Mouse (Mus musculus) kidney, adult 2 months (tissue): ENCODE results near the gene Rab37. TPM values are rescaled to one million over a fixed set of nuclear protein-coding genes. Genes with fewer than 3 reads are reported as not detected.

Experiments used
- DNase-seq: peaks from one replicate; pipeline ENCODE4 v3.0.0; 2021
- H3K27ac ChIP-seq: fragments of 200-500 bp; 2 replicates; pipeline ENCODE4 v1.5.1; 2012; ENCODE audit warnings: low read depth, low read length, control low read depth, inconsistent platforms; ENCODE audit not compliant: insufficient read depth
- H3K27me3 ChIP-seq: fragments of 200-500 bp; replicated peaks from 2 replicates; pipeline ENCODE4 v1.6.1; 2012; ENCODE audit warnings: mild to moderate bottlenecking, moderate library complexity, low read length, inconsistent platforms; ENCODE audit not compliant: control insufficient read depth, insufficient read depth
- H3K36me3 ChIP-seq: fragments of 200-500 bp; 2 replicates; pipeline ENCODE4 v1.6.1; 2012; ENCODE audit warnings: mild to moderate bottlenecking, moderate library complexity, low read length, inconsistent platforms; ENCODE audit not compliant: control insufficient read depth, insufficient read depth
- H3K4me1 ChIP-seq: fragments of 200-500 bp; 2 replicates; pipeline ENCODE4 v1.6.1; 2011; ENCODE audit warnings: low read length; ENCODE audit not compliant: control insufficient read depth, insufficient read depth
- H3K4me3 ChIP-seq: fragments of 200-500 bp; 2 replicates; pipeline ENCODE4 v1.5.1; 2011; ENCODE audit warnings: mild to moderate bottlenecking, low read depth, low read length, control low read depth; ENCODE audit not compliant: insufficient read depth
- CTCF ChIP-seq: fragments of 200-500 bp; conservative IDR thresholded peaks from 2 replicates; pipeline ENCODE4 v1.5.1; 2011; ENCODE audit warnings: low read depth, mild to moderate bottlenecking, control low read depth, low read length, moderate library complexity, mixed read lengths; ENCODE audit not compliant: insufficient read depth, insufficient read length
- POLR2A ChIP-seq: fragments of 200-500 bp; IDR thresholded peaks from one replicate; pipeline ENCODE4 v1.6.1; 2011; ENCODE audit warnings: low read depth, low read length, control low read depth
- WGBS: fragments of 180-500 bp; shearing (Covaris S2); methylation state at CpG from one replicate; pipeline ENCODE4 v1.1.7; 2018; 5-methylcytosine and 5-hydroxymethylcytosine counted together
- polyA plus RNA-seq: library from polyadenylated mRNA; depleted of rRNA; stranded (reverse); fragments of >200 nt; gene quantifications from 2 replicates; pipeline ENCODE4 v1.2.3, GENCODE M21; 2012; rRNA removed

The Rab37 gene
- polyA plus RNA-seq = 0.42 and 1.1 TPM in 2 replicates

- 2% methylated on average over 36 of the region's 36 CpGs for WGBS
- TF ChIP-seq POLR2A (no peak), CTCF (no peak)
- Histone ChIP-seq H3K4me1 (no peaks in the 10 kb centered on the region), H3K36me3 (no peaks in the 10 kb centered on the region), H3K4me3 (no peak within 1 kb of the TSS), H3K27ac (no peak within 1 kb of the TSS), H3K27me3 (no peaks in the 10 kb centered on the region)
- no peak for DNase-seq
These were observed at the start of gene Rab37 for GRCm38 (mm10) chr11:115091362-115091901. Rab37 (plus strand) TSS chr11:115091431.

- no peaks in the 10 kb centered on the region for H3K4me1 ChIP-seq
- H3K36me3 ChIP-seq = no peaks in the 10 kb centered on the region
- H3K27ac ChIP-seq = no peak within 1 kb of the TSS
- TF ChIP-seq CTCF (no peak), POLR2A (no peak)
- H3K4me3 ChIP-seq = no peak within 1 kb of the TSS
- DNase-seq = no peak
- 71% methylated on average over 2 of the region's 2 CpGs for WGBS
- H3K27me3 ChIP-seq = no peaks in the 10 kb centered on the region
These were observed 43.0 kb upstream of the Rab37 start, which contains the start of gene Cd300ld3 for GRCm38 (mm10) chr11:115048259-115048658. Cd300ld3 (minus strand) TSS chr11:115048409.

- Histone ChIP-seq H3K4me1 (no peaks in the 10 kb centered on the region), H3K4me3 (no peak overlapping the region), H3K36me3 (no peaks in the 10 kb centered on the region), H3K27ac (no peak overlapping the region), H3K27me3 (no peaks in the 10 kb centered on the region)
- TF ChIP-seq CTCF (no peak), POLR2A (no peak)
- 37% methylated on average over 3 of the region's 3 CpGs for WGBS
- no peak for DNase-seq
These were observed 41.8 kb upstream of the Rab37 start for GRCm38 (mm10) chr11:115049282-115049895.

- Histone ChIP-seq H3K4me1 (no peaks in the 10 kb centered on the region), H3K27ac (no peak overlapping the region), H3K27me3 (no peaks in the 10 kb centered on the region), H3K4me3 (no peak overlapping the region), H3K36me3 (no peaks in the 10 kb centered on the region)
- TF ChIP-seq CTCF (no peak), POLR2A (no peak)
- WGBS = 2% methylated on average over 9 of the region's 9 CpGs
- DNase-seq = peak; percentile 29
These were observed 39.0 kb upstream of the Rab37 start for GRCm38 (mm10) chr11:115052206-115052605.

GRCm38 (mm10) chr11:115052991-115053390, 38.2 kb upstream of the Rab37 start:
- 86% methylated on average over 1 of the region's 1 CpGs for WGBS
- no peaks in the 10 kb centered on the region for H3K27me3 ChIP-seq
- TF ChIP-seq CTCF (no peak), POLR2A (no peak)

GRCm38 (mm10) chr11:115054537-115054936, 36.7 kb upstream of the Rab37 start:
- Histone ChIP-seq H3K27me3 (no peaks in the 10 kb centered on the region), H3K27ac (no peak overlapping the region), H3K4me1 (no peaks in the 10 kb centered on the region), H3K4me3 (no peak overlapping the region), H3K36me3 (no peaks in the 10 kb centered on the region)
- no peak for TF ChIP-seq POLR2A
- no peak for TF ChIP-seq CTCF
- DNase-seq = no peak

More at GRCm38 (mm10) chr11:115052991-115053390, 38.2 kb upstream of the Rab37 start:
- Histone ChIP-seq H3K27ac (no peak overlapping the region), H3K4me3 (no peak overlapping the region), H3K36me3 (no peaks in the 10 kb centered on the region), H3K4me1 (no peaks in the 10 kb centered on the region)
- no peak for DNase-seq

- no peak for TF ChIP-seq POLR2A
- no peak for TF ChIP-seq CTCF
- no peak overlapping the region for H3K27ac ChIP-seq
- no peaks in the 10 kb centered on the region for H3K4me1 ChIP-seq
- no peaks in the 10 kb centered on the region for H3K27me3 ChIP-seq
- H3K4me3 ChIP-seq = no peak overlapping the region
- no peaks in the 10 kb centered on the region for H3K36me3 ChIP-seq
- no peak for DNase-seq
- 52% methylated on average over 4 of the region's 4 CpGs for WGBS
These were observed 32.5 kb upstream of the Rab37 start for GRCm38 (mm10) chr11:115058701-115059100.
